Mouse (Mus musculus) intestine, postnatal 0 days (tissue): ENCODE measurements around the gene Snx30. TPM values are rescaled to one million over a fixed set of nuclear protein-coding genes. Genes with fewer than 3 reads are reported as not detected.

Experiments used
- ATAC-seq: fragments of 200-750 bp; cut with Nextera tagmentation; 2 replicates; pipeline ENCODE4 v1.8.0; 2017; ENCODE audit warnings: mild to moderate bottlenecking, moderate TSS enrichment, moderate library complexity
- H3K27ac ChIP-seq: fragments of 300-500 bp; sonication (generic); 2 replicates; pipeline ENCODE4 v1.5.1; 2014; ENCODE audit warnings: mild to moderate bottlenecking, low read depth, low read length, moderate library complexity
- H3K27me3 ChIP-seq: fragments of 300-500 bp; sonication (generic); replicated peaks from 2 replicates; pipeline ENCODE4 v1.6.1; 2014; ENCODE audit warnings: low read length, mixed read lengths; ENCODE audit not compliant: control insufficient read depth, insufficient read depth
- H3K36me3 ChIP-seq: fragments of 300-500 bp; sonication (generic); 2 replicates; pipeline ENCODE4 v1.6.1; 2014; ENCODE audit warnings: mild to moderate bottlenecking, moderate library complexity; ENCODE audit not compliant: control insufficient read depth, insufficient read depth
- H3K4me1 ChIP-seq: fragments of 300-500 bp; sonication (generic); replicated peaks from 2 replicates; pipeline ENCODE4 v1.6.1; 2014; ENCODE audit warnings: antibody characterized with exemption, low read length, mixed read lengths; ENCODE audit not compliant: control insufficient read depth, insufficient read depth
- H3K4me2 ChIP-seq: fragments of 300-500 bp; sonication (generic); replicated peaks from 2 replicates; pipeline ENCODE4 v1.6.1; 2014; ENCODE audit warnings: low read depth, mild to moderate bottlenecking, moderate library complexity
- H3K4me3 ChIP-seq: fragments of 300-500 bp; sonication (generic); 2 replicates; pipeline ENCODE4 v1.5.1; 2014; ENCODE audit warnings: low read depth, low read length
- H3K9ac ChIP-seq: fragments of 300-500 bp; sonication (generic); 2 replicates; pipeline ENCODE4 v1.6.1; 2014; ENCODE audit warnings: mild to moderate bottlenecking, low read depth, low read length
- H3K9me3 ChIP-seq: fragments of 300-500 bp; sonication (generic); 2 replicates; pipeline ENCODE4 v1.6.1; 2016; ENCODE audit warnings: mixed run types; ENCODE audit not compliant: control insufficient read depth
- CTCF ChIP-seq: sonication (generic); IDR thresholded peaks from 2 replicates; pipeline ENCODE4 v1.5.1; 2016; ENCODE audit warnings: low read depth, mild to moderate bottlenecking, control low read depth, antibody characterized with exemption, moderate library complexity
- WGBS: fragments of 180-500 bp; shearing (Covaris S2); extraction: QIAGEN DNeasy Blood & Tissue Kit; methylation state at CpG from one replicate; pipeline ENCODE4 v1.1.7; 2014; 5-methylcytosine and 5-hydroxymethylcytosine counted together
- polyA plus RNA-seq: library from polyadenylated mRNA; unstranded; fragments of >200 nt; fragmentation: Nextera tagmentation; extraction: Ambion mirVana; gene quantifications from 2 replicates; pipeline ENCODE4 v1.2.1, GENCODE M21; 2015

The Snx30 gene
- polyA plus RNA-seq, 1 experiment from 2014 or later: 5.1 TPM

DNA sequence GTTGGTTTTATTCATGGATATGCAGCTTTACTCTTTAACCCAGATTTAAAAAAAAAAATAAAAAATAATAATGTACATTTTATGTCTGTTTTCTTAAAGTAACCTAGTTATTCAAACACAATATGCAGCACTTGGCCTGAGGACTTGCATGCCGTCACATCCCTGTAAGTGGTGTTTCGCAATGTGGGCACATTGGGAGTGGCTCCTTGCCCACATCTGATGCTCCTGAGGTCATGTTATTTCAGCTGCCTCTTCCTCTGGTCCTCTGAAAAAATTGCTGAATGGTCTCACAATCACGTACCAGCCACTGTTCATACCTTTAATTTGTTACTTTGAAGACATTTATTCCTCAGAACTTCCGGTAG, 44.3 kb upstream of the Snx30 start:
- H3K27ac ChIP-seq: no peak overlapping the region
- H3K36me3 ChIP-seq: no peaks in the 10 kb centered on the region
- no peak for TF ChIP-seq CTCF
- 58% methylated on average over 4 of the region's 4 CpGs for WGBS
- no peak overlapping the region for H3K9ac ChIP-seq
- no peak for ATAC-seq
- H3K9me3 ChIP-seq: no peaks in the 10 kb centered on the region
- no peak overlapping the region for H3K4me3 ChIP-seq
- no peaks in the 10 kb centered on the region for H3K27me3 ChIP-seq
- H3K4me1 ChIP-seq: no peaks in the 10 kb centered on the region
- H3K4me2 ChIP-seq: no peak overlapping the region

DNA sequence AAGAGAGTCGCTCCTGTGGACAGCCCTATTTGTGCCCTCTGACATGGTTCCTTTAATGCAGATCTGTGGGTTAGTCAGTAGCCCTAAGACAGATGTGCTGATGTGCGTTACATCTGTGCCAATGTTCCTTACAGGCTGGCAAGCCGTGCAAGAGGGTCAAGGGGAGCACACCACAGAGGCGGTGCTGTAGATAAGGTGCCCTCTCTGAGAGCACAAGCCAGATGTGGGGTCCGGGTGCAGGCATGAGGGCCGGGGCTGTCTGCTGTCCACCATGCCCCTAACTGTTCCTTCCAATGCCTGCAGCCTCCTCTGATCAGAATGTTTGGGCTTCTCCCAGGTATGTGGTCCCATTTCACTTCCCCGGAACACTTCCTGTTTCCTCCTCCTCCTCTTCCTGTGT, 40.7 kb upstream of the Snx30 start:
- no peak for TF ChIP-seq CTCF
- no peak for ATAC-seq
- H3K27me3 ChIP-seq: no peaks in the 10 kb centered on the region
- 0 out of 2 replicates have a peak, but pooled peaks cover 4% of the 10 kb centered on the region for H3K36me3 ChIP-seq
- no peaks in the 10 kb centered on the region for H3K4me1 ChIP-seq
- H3K27ac ChIP-seq: no peak overlapping the region; the same call in 1 of the 2 replicates
- WGBS: 72% methylated on average over 7 of the region's 7 CpGs
- H3K4me3 ChIP-seq: no peak overlapping the region
- H3K9me3 ChIP-seq: no peaks in the 10 kb centered on the region
- H3K9ac ChIP-seq: no peak overlapping the region
- peak overlapping the region; percentile 3; the same call in 1 of the 2 replicates for H3K4me2 ChIP-seq

DNA sequence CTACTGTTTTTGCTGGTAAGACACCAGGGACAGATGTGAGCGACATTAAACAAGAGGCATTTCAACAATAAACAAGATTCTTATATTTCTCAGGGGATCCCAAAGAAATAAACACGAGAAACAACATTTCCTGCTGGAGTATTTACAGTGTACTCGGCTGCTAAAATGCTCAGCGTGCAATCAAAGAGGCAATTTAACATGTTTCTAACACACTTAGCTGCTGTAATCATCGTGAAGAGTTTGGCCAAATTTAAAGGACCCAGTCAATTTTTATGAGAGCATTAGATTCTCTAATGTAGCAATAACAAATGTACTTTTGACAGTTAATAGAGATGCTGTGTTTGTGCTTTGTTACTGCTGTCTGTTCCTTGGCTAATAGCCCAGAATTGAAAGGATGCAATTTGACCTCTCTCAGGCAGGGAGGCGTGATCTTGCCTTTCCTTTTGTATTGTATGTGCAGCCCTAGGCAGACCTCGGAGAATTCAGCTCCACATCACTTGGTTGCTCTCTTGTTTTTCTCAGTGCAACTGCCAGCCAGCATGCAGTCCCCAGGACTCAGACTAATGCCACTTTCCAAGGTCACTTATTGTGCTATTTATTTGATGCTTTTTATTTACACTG, 40.1 kb upstream of the Snx30 start:
- no peak for ATAC-seq
- Histone ChIP-seq H3K27ac (no peak overlapping the region), H3K9ac (no peak overlapping the region), H3K4me1 (no peaks in the 10 kb centered on the region), H3K36me3 (0 out of 2 replicates have a peak, but pooled peaks cover 8% of the 10 kb centered on the region), H3K27me3 (no peaks in the 10 kb centered on the region), H3K4me2 (peak overlapping the region; percentile 3; the same call in 1 of the 2 replicates), H3K4me3 (no peak overlapping the region), H3K9me3 (no peaks in the 10 kb centered on the region)
- TF ChIP-seq CTCF: no peak
- WGBS: 35% methylated on average over 7 of the region's 7 CpGs

DNA sequence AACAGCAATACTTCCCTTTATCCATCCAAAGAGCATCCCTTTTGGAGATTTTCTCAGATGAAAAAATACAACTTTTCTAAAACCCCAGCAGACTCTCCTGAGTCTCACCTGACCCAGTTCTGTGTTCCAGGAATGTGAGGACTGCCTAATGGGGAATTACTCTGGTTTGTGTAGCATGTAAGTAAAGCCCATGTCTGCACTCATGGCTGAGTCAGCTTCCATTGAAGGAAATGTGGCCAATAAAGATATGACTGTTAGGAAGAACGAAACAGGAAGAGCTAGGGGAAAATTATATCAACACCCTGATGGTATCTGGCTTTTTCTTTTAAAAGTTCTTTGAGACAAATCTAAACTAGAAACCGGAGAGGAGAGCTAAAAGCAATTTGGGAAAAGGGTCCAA, 37.9 kb upstream of the Snx30 start:
- H3K9ac ChIP-seq: no peak overlapping the region
- ATAC-seq: no peak
- no peaks in the 10 kb centered on the region for H3K9me3 ChIP-seq
- peaks cover 25% of the 10 kb centered on the region for H3K36me3 ChIP-seq
- H3K4me3 ChIP-seq: no peak overlapping the region
- no peaks in the 10 kb centered on the region for H3K27me3 ChIP-seq
- WGBS: 62% methylated on average over 2 of the region's 2 CpGs
- no peak for TF ChIP-seq CTCF
- H3K4me1 ChIP-seq: no peaks in the 10 kb centered on the region
- H3K27ac ChIP-seq: no peak overlapping the region
- no peak overlapping the region for H3K4me2 ChIP-seq

DNA sequence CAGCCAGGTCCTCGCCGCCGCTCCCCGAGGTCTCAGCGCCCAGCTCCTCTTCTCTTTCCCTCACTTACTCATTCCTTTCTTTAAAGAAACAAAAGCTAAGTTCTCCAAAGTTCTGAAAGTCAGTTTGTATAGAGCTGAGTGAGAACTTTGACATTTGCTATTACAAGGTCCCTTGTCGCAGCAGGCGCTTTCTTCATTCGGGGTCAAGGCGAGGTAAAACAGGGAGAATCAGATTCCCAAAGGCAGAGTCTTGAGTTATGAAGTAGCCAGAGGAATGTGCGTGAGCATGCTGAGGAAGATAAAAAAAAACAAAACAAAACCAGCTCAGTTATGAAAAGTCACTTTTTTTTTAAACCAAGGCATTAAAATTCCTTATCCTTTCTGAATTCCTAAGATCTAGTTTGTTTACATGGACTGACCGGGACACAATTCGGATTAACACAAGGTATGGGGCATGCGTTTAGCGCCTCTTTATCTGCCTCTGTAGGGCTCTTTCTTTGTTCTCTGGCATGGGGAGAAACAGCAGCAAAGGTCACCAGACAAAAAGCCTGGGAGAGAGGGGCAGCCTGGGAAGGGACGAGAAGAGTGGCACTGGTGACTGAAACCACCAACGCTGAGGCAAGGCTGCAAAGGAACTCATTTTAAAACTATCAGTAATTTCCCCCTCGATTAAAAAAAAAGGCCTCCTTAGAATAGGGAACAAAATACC, 33.3 kb upstream of the Snx30 start:
- ATAC-seq: no peak
- Histone ChIP-seq H3K4me3 (no peak overlapping the region), H3K36me3 (peaks cover 28% of the 10 kb centered on the region), H3K27me3 (no peaks in the 10 kb centered on the region), H3K4me2 (no peak overlapping the region), H3K9ac (no peak overlapping the region), H3K4me1 (no peaks in the 10 kb centered on the region), H3K27ac (no peak overlapping the region), H3K9me3 (no peaks in the 10 kb centered on the region)
- no peak for TF ChIP-seq CTCF
- 78% methylated on average over 17 of the region's 17 CpGs for WGBS

DNA sequence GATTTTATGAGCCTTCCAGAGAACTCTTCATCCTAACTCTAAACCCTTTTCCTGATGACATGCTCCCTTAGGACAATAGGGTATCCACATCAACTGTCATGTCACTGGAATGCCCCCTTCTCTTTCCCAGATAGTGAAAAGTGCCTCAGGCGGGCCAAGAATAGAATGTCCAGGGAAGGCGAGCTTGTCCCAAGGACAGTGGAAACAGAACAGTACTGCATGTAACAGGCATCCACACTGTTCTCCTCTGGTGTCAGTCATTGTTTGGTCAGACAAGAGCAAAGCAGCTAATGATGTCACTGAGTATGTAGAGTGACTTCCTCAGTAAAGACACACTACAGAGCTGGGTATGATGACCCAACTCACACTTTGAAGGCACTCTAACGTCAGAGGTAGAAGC, 27.8 kb upstream of the Snx30 start:
- no peak overlapping the region for H3K4me3 ChIP-seq
- no peak overlapping the region for H3K27ac ChIP-seq
- H3K27me3 ChIP-seq: no peaks in the 10 kb centered on the region
- no peak for TF ChIP-seq CTCF
- no peaks in the 10 kb centered on the region for H3K9me3 ChIP-seq
- 61% methylated on average over 3 of the region's 3 CpGs for WGBS
- ATAC-seq: no peak
- H3K36me3 ChIP-seq: peaks cover 3% of the 10 kb centered on the region
- no peak overlapping the region for H3K9ac ChIP-seq
- no peak overlapping the region for H3K4me2 ChIP-seq
- no peaks in the 10 kb centered on the region for H3K4me1 ChIP-seq
